Mouse (Mus musculus) heart, embryonic 14.5 days (tissue): ENCODE measurements around the gene Ly6g6d. TPM values are rescaled to one million over a fixed set of nuclear protein-coding genes. Genes with fewer than 3 reads are reported as not detected.

Experiments used
- polyA plus RNA-seq: library from polyadenylated mRNA; unstranded; fragments of >200 nt; fragmentation: Nextera tagmentation; extraction: Ambion mirVana; gene quantifications from 2 replicates; pipeline ENCODE4 v1.2.1, GENCODE M21; 2014

Ly6g6d gene
- polyA plus RNA-seq, 1 experiment from 2014 or later, result 1.9 TPM

Other genes starting within 250 kb of the Ly6g6d start
- gene Stk19, start 241.1 kb downstream of the Ly6g6d start, polyA plus RNA-seq, result 17.1 and 18.4 TPM in 2 replicates
- gene Dxo, start 241.0 kb downstream of the Ly6g6d start, polyA plus RNA-seq, result 26.6 and 33.1 TPM in 2 replicates
- gene Skiv2l, start 227.9 kb downstream of the Ly6g6d start, polyA plus RNA-seq, result 22.4 and 23.0 TPM in 2 replicates
- 65.7 and 65.8 TPM in 2 replicates for gene Nelfe, start 227.7 kb downstream of the Ly6g6d start, polyA plus RNA-seq
- 1.2 and 2.7 TPM in 2 replicates for gene Cfb, start 215.5 kb downstream of the Ly6g6d start, polyA plus RNA-seq
- 0.38 and 0.53 TPM in 2 replicates for gene Zbtb12, start 198.6 kb downstream of the Ly6g6d start, polyA plus RNA-seq
- not detected in 2 replicates for gene Gm20547, start 196.0 kb downstream of the Ly6g6d start, polyA plus RNA-seq
- gene C2, start 179.8 kb downstream of the Ly6g6d start, polyA plus RNA-seq, result 1.0 and 1.2 TPM in 2 replicates
- gene Ehmt2, start 179.6 kb downstream of the Ly6g6d start, polyA plus RNA-seq, result 31.4 and 35.2 TPM in 2 replicates
- not detected in 2 replicates for gene Slc44a4, start 163.6 kb downstream of the Ly6g6d start, polyA plus RNA-seq
- gene Neu1, start 146.8 kb downstream of the Ly6g6d start, polyA plus RNA-seq, result 13.7 and 14.6 TPM in 2 replicates
- 0.09 and 0.19 TPM in 2 replicates for gene Hspa1b, start 118.8 kb downstream of the Ly6g6d start, polyA plus RNA-seq
- gene Gm20481, start 108.2 kb downstream of the Ly6g6d start, polyA plus RNA-seq, result 0.55 TPM in 1 of 2 replicates, not detected in the other
- gene Hspa1a, start 105.9 kb downstream of the Ly6g6d start, polyA plus RNA-seq, result 2.3 and 2.9 TPM in 2 replicates
- 2.2 and 2.7 TPM in 2 replicates for gene Hspa1l, start 105.4 kb downstream of the Ly6g6d start, polyA plus RNA-seq
- 132 and 136 TPM in 2 replicates for gene Lsm2, start 96.2 kb downstream of the Ly6g6d start, polyA plus RNA-seq
- 41.7 and 42.9 TPM in 2 replicates for gene Vars, start 77.1 kb downstream of the Ly6g6d start, polyA plus RNA-seq
- gene Vwa7, start 61.5 kb downstream of the Ly6g6d start, polyA plus RNA-seq, result 0.28 and 0.42 TPM in 2 replicates
- 1.5 and 2.2 TPM in 2 replicates for gene Sapcd1, start 50.0 kb downstream of the Ly6g6d start, polyA plus RNA-seq
- 2.6 and 3.5 TPM in 2 replicates for gene Msh5, start 31.3 kb downstream of the Ly6g6d start, polyA plus RNA-seq
- 108 TPM in 2 replicates for gene Clic1, start 28.1 kb downstream of the Ly6g6d start, polyA plus RNA-seq
- 186 and 222 TPM in 2 replicates for gene Ddah2, start 19.0 kb downstream of the Ly6g6d start, polyA plus RNA-seq
- gene Ly6g6c, start 12.7 kb downstream of the Ly6g6d start, polyA plus RNA-seq, result not detected in 2 replicates
- 0.54 and 0.73 TPM in 2 replicates for gene Mpig6b, start 11.9 kb downstream of the Ly6g6d start, polyA plus RNA-seq
- gene Ly6g6e, start 1.2 kb downstream of the Ly6g6d start, polyA plus RNA-seq, result 0.32 TPM in 1 of 2 replicates, not detected in the other
- not detected in 2 replicates for gene Ly6g6f, start 7.5 kb upstream of the Ly6g6d start, polyA plus RNA-seq
- 61.9 and 64.5 TPM in 2 replicates for gene Abhd16a, start 11.2 kb upstream of the Ly6g6d start, polyA plus RNA-seq
- 0.59 TPM in 1 of 2 replicates, not detected in the other for gene Ly6g5c, start 30.2 kb upstream of the Ly6g6d start, polyA plus RNA-seq
- gene Ly6g5b, start 37.4 kb upstream of the Ly6g6d start, polyA plus RNA-seq, result 0.28 TPM in 1 of 2 replicates, not detected in the other
- gene Gpank1, start 43.4 kb upstream of the Ly6g6d start, polyA plus RNA-seq, result 10.0 and 11.4 TPM in 2 replicates
- 219 and 234 TPM in 2 replicates for gene Csnk2b, start 44.0 kb upstream of the Ly6g6d start, polyA plus RNA-seq
- 8.7 and 10.1 TPM in 2 replicates for gene D17H6S53E, start 48.3 kb upstream of the Ly6g6d start, polyA plus RNA-seq
- 0.34 TPM in 1 of 2 replicates, not detected in the other for gene Apom, start 54.0 kb upstream of the Ly6g6d start, polyA plus RNA-seq
- gene Bag6, start 57.1 kb upstream of the Ly6g6d start, polyA plus RNA-seq, result 63.3 and 68.6 TPM in 2 replicates
- gene Prrc2a, start 86.8 kb upstream of the Ly6g6d start, polyA plus RNA-seq, result 81.9 and 138 TPM in 2 replicates
- 7.4 and 9.4 TPM in 2 replicates for gene Aif1, start 98.0 kb upstream of the Ly6g6d start, polyA plus RNA-seq
- 9.5 and 11.2 TPM in 2 replicates for gene Lst1, start 110.4 kb upstream of the Ly6g6d start, polyA plus RNA-seq
- gene Ltb, start 116.4 kb upstream of the Ly6g6d start, polyA plus RNA-seq, result 0.40 and 0.61 TPM in 2 replicates
- not detected in 2 replicates for gene Tnf, start 123.9 kb upstream of the Ly6g6d start, polyA plus RNA-seq
- gene Lta, start 127.3 kb upstream of the Ly6g6d start, polyA plus RNA-seq, result not detected in 2 replicates
- 0.69 TPM in 1 of 2 replicates, not detected in the other for gene Gm16181, start 142.8 kb upstream of the Ly6g6d start, polyA plus RNA-seq
- gene Atp6v1g2, start 155.6 kb upstream of the Ly6g6d start, polyA plus RNA-seq, result 10.7 and 14.3 TPM in 2 replicates
- gene Nfkbil1, start 157.7 kb upstream of the Ly6g6d start, polyA plus RNA-seq, result 3.1 and 4.2 TPM in 2 replicates
- 237 and 246 TPM in 2 replicates for gene Ddx39b, start 163.7 kb upstream of the Ly6g6d start, polyA plus RNA-seq
- 52.4 and 59.8 TPM in 2 replicates for gene H2-D1, start 184.7 kb upstream of the Ly6g6d start, polyA plus RNA-seq
- 0.08 TPM in 1 of 2 replicates, not detected in the other for gene H2-Q1, start 242.3 kb upstream of the Ly6g6d start, polyA plus RNA-seq